Mouse (Mus musculus): ENCODE measurements around the gene Tbx1. TPM values are rescaled to one million over a fixed set of nuclear protein-coding genes. Genes with fewer than 3 reads are reported as not detected.

The Tbx1 gene
- 0.29 TPM in 1 of 2 replicates, not detected in the other for polyA plus RNA-seq (2011; ENCODE audit: insufficient read depth, insufficient read length, low read depth, missing spikeins)

GRCm38 (mm10) chr16:18589804-18590790 lies at the start of gene Tbx1:
Tbx1 (minus strand) TSS chr16:18590671.
- peak; percentile 35 for TF ChIP-seq CTCF (IDR thresholded peaks at IDR 0.05; ENCODE audit: low read depth, low read length)
- no peak for TF ChIP-seq POLR2A (IDR thresholded peaks at IDR 0.05; ENCODE audit: insufficient read depth, low read length)
- no peaks in the 10 kb centered on the region for H3K4me1 ChIP-seq (ENCODE audit: control insufficient read depth, insufficient read depth, low read length)
- 0 out of 2 replicates have a peak within 1 kb of the TSS, but pooled peaks have one; percentile 7 for H3K9ac ChIP-seq (ENCODE audit: low read depth, poor library complexity, severe bottlenecking)

GRCm38 (mm10) chr16:18639382-18639929 lies 49.0 kb upstream of the Tbx1 start:
- Histone ChIP-seq H3K27ac (ENCODE audit: insufficient read depth, low read length) (no peak overlapping the region), H3K27me3 (ENCODE audit: control insufficient read depth, insufficient read depth, low read length, poor library complexity, severe bottlenecking) (no peaks in the 10 kb centered on the region), H3K9ac (ENCODE audit: low read depth, poor library complexity, severe bottlenecking) (no peak overlapping the region), H3K4me3 (ENCODE audit: low read depth, low read length) (no peak overlapping the region), H3K36me3 (ENCODE audit: control insufficient read depth, insufficient read depth, low read length, poor library complexity, severe bottlenecking) (no peaks in the 10 kb centered on the region), H3K4me1 (ENCODE audit: control insufficient read depth, insufficient read depth, low read length) (peaks cover 3% of the 10 kb centered on the region), H3K9me3 (replicated peaks; ENCODE audit: control insufficient read depth, insufficient read depth, low read length, poor library complexity, severe bottlenecking) (no peaks in the 10 kb centered on the region)
- TF ChIP-seq EP300 (IDR thresholded peaks at IDR 0.05; ENCODE audit: insufficient read depth, low read depth, low read length) (no peak), POLR2A (IDR thresholded peaks at IDR 0.05; ENCODE audit: insufficient read depth, low read length) (no peak), CTCF (IDR thresholded peaks at IDR 0.05; ENCODE audit: low read depth, low read length) (no peak)

More at GRCm38 (mm10) chr16:18589804-18590790, at the start of gene Tbx1:
- H3K27me3 ChIP-seq (ENCODE audit: control insufficient read depth, insufficient read depth, low read length, poor library complexity, severe bottlenecking): peaks cover 35% of the 10 kb centered on the region
- no peak within 1 kb of the TSS for H3K27ac ChIP-seq (ENCODE audit: insufficient read depth, low read length)
- peak within 1 kb of the TSS; percentile 48 for H3K4me3 ChIP-seq (ENCODE audit: low read depth, low read length)
- H3K9me3 ChIP-seq (replicated peaks; ENCODE audit: control insufficient read depth, insufficient read depth, low read length, poor library complexity, severe bottlenecking): no peaks in the 10 kb centered on the region
- H3K36me3 ChIP-seq (ENCODE audit: control insufficient read depth, insufficient read depth, low read length, poor library complexity, severe bottlenecking): no peaks in the 10 kb centered on the region

GRCm38 (mm10) chr16:18638396-18638795 lies 47.9 kb upstream of the Tbx1 start:
- no peaks in the 10 kb centered on the region for H3K27me3 ChIP-seq (ENCODE audit: control insufficient read depth, insufficient read depth, low read length, poor library complexity, severe bottlenecking)
- no peaks in the 10 kb centered on the region for H3K36me3 ChIP-seq (ENCODE audit: control insufficient read depth, insufficient read depth, low read length, poor library complexity, severe bottlenecking)
- no peaks in the 10 kb centered on the region for H3K9me3 ChIP-seq (replicated peaks; ENCODE audit: control insufficient read depth, insufficient read depth, low read length, poor library complexity, severe bottlenecking)
- peaks cover 3% of the 10 kb centered on the region for H3K4me1 ChIP-seq (ENCODE audit: control insufficient read depth, insufficient read depth, low read length)
- TF ChIP-seq CTCF (IDR thresholded peaks at IDR 0.05; ENCODE audit: low read depth, low read length): no peak
- no peak overlapping the region for H3K9ac ChIP-seq (ENCODE audit: low read depth, poor library complexity, severe bottlenecking)
- no peak overlapping the region for H3K27ac ChIP-seq (ENCODE audit: insufficient read depth, low read length)
- H3K4me3 ChIP-seq (ENCODE audit: low read depth, low read length): no peak overlapping the region

- Histone ChIP-seq H3K9ac (ENCODE audit: low read depth, poor library complexity, severe bottlenecking) (no peak overlapping the region), H3K4me3 (ENCODE audit: low read depth, low read length) (no peak overlapping the region), H3K4me1 (ENCODE audit: control insufficient read depth, insufficient read depth, low read length) (peaks cover 3% of the 10 kb centered on the region), H3K36me3 (ENCODE audit: control insufficient read depth, insufficient read depth, low read length, poor library complexity, severe bottlenecking) (no peaks in the 10 kb centered on the region), H3K9me3 (replicated peaks; ENCODE audit: control insufficient read depth, insufficient read depth, low read length, poor library complexity, severe bottlenecking) (no peaks in the 10 kb centered on the region), H3K27me3 (ENCODE audit: control insufficient read depth, insufficient read depth, low read length, poor library complexity, severe bottlenecking) (no peaks in the 10 kb centered on the region), H3K27ac (ENCODE audit: insufficient read depth, low read length) (no peak overlapping the region)
- TF ChIP-seq POLR2A (IDR thresholded peaks at IDR 0.05; ENCODE audit: insufficient read depth, low read length) (no peak), CTCF (IDR thresholded peaks at IDR 0.05; ENCODE audit: low read depth, low read length) (no peak)
These were observed 46.3 kb upstream of the Tbx1 start for GRCm38 (mm10) chr16:18636804-18637203.

- Histone ChIP-seq H3K27ac (ENCODE audit: insufficient read depth, low read length) (no peak overlapping the region), H3K4me3 (ENCODE audit: low read depth, low read length) (no peak overlapping the region), H3K9me3 (replicated peaks; ENCODE audit: control insufficient read depth, insufficient read depth, low read length, poor library complexity, severe bottlenecking) (no peaks in the 10 kb centered on the region), H3K27me3 (ENCODE audit: control insufficient read depth, insufficient read depth, low read length, poor library complexity, severe bottlenecking) (no peaks in the 10 kb centered on the region), H3K36me3 (ENCODE audit: control insufficient read depth, insufficient read depth, low read length, poor library complexity, severe bottlenecking) (no peaks in the 10 kb centered on the region), H3K4me1 (ENCODE audit: control insufficient read depth, insufficient read depth, low read length) (peaks cover 3% of the 10 kb centered on the region), H3K9ac (ENCODE audit: low read depth, poor library complexity, severe bottlenecking) (no peak overlapping the region)
- TF ChIP-seq POLR2A (IDR thresholded peaks at IDR 0.05; ENCODE audit: insufficient read depth, low read length) (no peak), CTCF (IDR thresholded peaks at IDR 0.05; ENCODE audit: low read depth, low read length) (no peak), EP300 (IDR thresholded peaks at IDR 0.05; ENCODE audit: insufficient read depth, low read depth, low read length) (no peak)
These were observed 45.9 kb upstream of the Tbx1 start for GRCm38 (mm10) chr16:18636401-18636800.

- Histone ChIP-seq H3K4me3 (ENCODE audit: low read depth, low read length) (no peak overlapping the region), H3K9ac (ENCODE audit: low read depth, poor library complexity, severe bottlenecking) (no peak overlapping the region), H3K27me3 (ENCODE audit: control insufficient read depth, insufficient read depth, low read length, poor library complexity, severe bottlenecking) (peaks cover 8% of the 10 kb centered on the region), H3K27ac (ENCODE audit: insufficient read depth, low read length) (no peak overlapping the region), H3K9me3 (replicated peaks; ENCODE audit: control insufficient read depth, insufficient read depth, low read length, poor library complexity, severe bottlenecking) (no peaks in the 10 kb centered on the region), H3K36me3 (ENCODE audit: control insufficient read depth, insufficient read depth, low read length, poor library complexity, severe bottlenecking) (no peaks in the 10 kb centered on the region), H3K4me1 (ENCODE audit: control insufficient read depth, insufficient read depth, low read length) (peaks cover 3% of the 10 kb centered on the region)
- TF ChIP-seq EP300 (IDR thresholded peaks at IDR 0.05; ENCODE audit: insufficient read depth, low read depth, low read length): no peak
- TF ChIP-seq CTCF (IDR thresholded peaks at IDR 0.05; ENCODE audit: low read depth, low read length): no peak
- TF ChIP-seq POLR2A (IDR thresholded peaks at IDR 0.05; ENCODE audit: insufficient read depth, low read length): no peak
These were observed 42.9 kb upstream of the Tbx1 start for GRCm38 (mm10) chr16:18633333-18633732.
